In the genomic region with DNA sequence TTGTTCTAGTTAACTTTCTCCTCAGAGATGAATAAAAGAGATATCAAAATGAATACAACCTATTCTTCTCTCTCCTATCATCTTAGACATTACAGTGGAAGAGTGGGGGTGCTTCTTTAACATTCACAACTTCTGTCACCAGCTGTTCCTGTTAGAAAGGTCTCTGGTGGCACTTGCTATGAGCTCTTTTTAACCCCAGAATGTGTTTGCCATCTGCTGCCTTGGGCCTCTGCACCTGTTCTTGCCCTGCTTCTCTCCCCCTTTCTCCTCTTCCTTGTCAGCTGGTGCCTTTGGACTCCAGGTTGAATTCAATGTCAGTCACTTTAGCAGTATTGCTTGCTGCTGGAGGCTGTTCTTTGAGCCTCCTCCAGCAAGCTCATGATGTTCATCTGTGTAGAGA, we compare ENCODE assay signal across 16 mouse cellular contexts.
DNase-seq lines count a peak whose midpoint lies in the region; ATAC-seq and TF ChIP-seq lines count a peak whose summit lies in the region.
"Had no signal": no experiment of that assay in that cellular context is flagged by ENCODE, and none has a peak within 500 bp of the region (broad histone marks: within the 10 kb centered on the region; RNA-seq: fewer than 3 reads in every experiment).

No protein-coding gene starts in this region.

- no peak overlapping the region for H3K4me3 ChIP-seq in embryonic facial prominence, embryonic 14.5 days (ENCODE audit: low read depth, low read length)
- no peak overlapping the region for H3K4me3 ChIP-seq in limb, embryonic 14.5 days (replicated peaks; ENCODE audit: low read length)
- H3K4me3 ChIP-seq: embryonic facial prominence, embryonic 13.5 days; intestine, embryonic 15.5 days; kidney, embryonic 15.5 days; liver, embryonic 13.5 days had no signal

- no peak for TF ChIP-seq POLR2A in limb, embryonic 14.5 days (IDR thresholded peaks at IDR 0.05; ENCODE audit: borderline replicate concordance, extremely low read depth, insufficient read depth, insufficient read length)

- H3K4me2 ChIP-seq in embryonic facial prominence, embryonic 14.5 days (ENCODE audit: low read depth, low read length) = no peak overlapping the region
- no peak overlapping the region for H3K4me2 ChIP-seq in limb, embryonic 14.5 days (replicated peaks; ENCODE audit: low read depth, low read length, severe bottlenecking)
- H3K4me2 ChIP-seq: embryonic facial prominence, embryonic 13.5 days; heart, embryonic 11.5 days; intestine, embryonic 15.5 days; kidney, embryonic 15.5 days; liver, embryonic 13.5 days had no signal

- H3K27me3 ChIP-seq in embryonic facial prominence, embryonic 14.5 days (replicated peaks; ENCODE audit: control insufficient read depth, insufficient read depth, low read length) = no peaks in the 10 kb centered on the region
- H3K27me3 ChIP-seq in limb, embryonic 14.5 days (ENCODE audit: control insufficient read depth, insufficient read depth, low read length) = no peaks in the 10 kb centered on the region
- H3K27me3 ChIP-seq: embryonic facial prominence, embryonic 13.5 days; intestine, embryonic 15.5 days; kidney, embryonic 15.5 days; liver, embryonic 13.5 days had no signal

- ATAC-seq in embryonic facial prominence, embryonic 14.5 days (ENCODE audit: low read depth) = peak; percentile 63; the same call in 1 of the 2 replicates
- ATAC-seq in limb, embryonic 14.5 days (ENCODE audit: low FRiP score, low read depth) = peak; percentile 81
- ATAC-seq: intestine, embryonic 15.5 days; lung, postnatal 0 days had no signal

- H3K4me1 ChIP-seq in embryonic facial prominence, embryonic 14.5 days (ENCODE audit: control insufficient read depth, insufficient read depth, low read length) = no peaks in the 10 kb centered on the region
- no peaks in the 10 kb centered on the region for H3K4me1 ChIP-seq in limb, embryonic 14.5 days (ENCODE audit: control insufficient read depth, insufficient read depth, low read length)
- H3K4me1 ChIP-seq: embryonic facial prominence, embryonic 13.5 days; intestine, embryonic 15.5 days; kidney, embryonic 15.5 days; liver, embryonic 13.5 days had no signal

- no peak overlapping the region for H3K27ac ChIP-seq in embryonic facial prominence, embryonic 14.5 days (replicated peaks; ENCODE audit: low read depth, low read length)
- no peak overlapping the region for H3K27ac ChIP-seq in limb, embryonic 14.5 days (replicated peaks; ENCODE audit: low read depth, low read length)
- H3K27ac ChIP-seq: embryonic facial prominence, embryonic 13.5 days; intestine, embryonic 15.5 days; kidney, embryonic 15.5 days; liver, embryonic 13.5 days had no signal

- intact Hi-C loops in left cerebral cortex, postnatal 4 days (cut with DNase I) = no loop called here

- peak; percentile 12 to 22 for DNase-seq in cerebellum, postnatal 10 days
- DNase-seq in cerebellum, adult 9-11 months = no peak
- peak; percentile 10 for DNase-seq in left cerebral cortex, postnatal 4 days
- DNase-seq in left cerebral cortex, adult 18-20 months (ENCODE audit: low spot score in 2 of 2) = no peak
- DNase-seq in embryonic facial prominence, embryonic 14.5 days (ENCODE audit: low spot score) = peak; percentile 65
- peak; percentile 53 for DNase-seq in limb, embryonic 14.5 days (ENCODE audit: low spot score)
- no peak for DNase-seq in right cerebral cortex, postnatal 36 days (ENCODE audit: low spot score in 2 of 2)
- no peak for DNase-seq in kidney, postnatal 25 days
- DNase-seq: adrenal gland, postnatal 14 days; gastrocnemius, postnatal 14 days; liver, embryonic 13.5 days had no signal

- no peaks in the 10 kb centered on the region for H3K9me3 ChIP-seq in embryonic facial prominence, embryonic 14.5 days (ENCODE audit: control insufficient read depth, low read length)
- no peaks in the 10 kb centered on the region for H3K9me3 ChIP-seq in limb, embryonic 14.5 days (ENCODE audit: control insufficient read depth, low read length)
- H3K9me3 ChIP-seq: embryonic facial prominence, embryonic 13.5 days; intestine, embryonic 15.5 days; kidney, embryonic 15.5 days; liver, embryonic 13.5 days had no signal

- no peak overlapping the region for H3K9ac ChIP-seq in embryonic facial prominence, embryonic 14.5 days (ENCODE audit: low read depth, low read length)
- H3K9ac ChIP-seq in limb, embryonic 14.5 days (ENCODE audit: low read depth, low read length, severe bottlenecking) = no peak overlapping the region
- H3K9ac ChIP-seq: embryonic facial prominence, embryonic 13.5 days; intestine, embryonic 15.5 days; kidney, embryonic 15.5 days; liver, embryonic 13.5 days had no signal

- H3K36me3 ChIP-seq in embryonic facial prominence, embryonic 14.5 days (ENCODE audit: control insufficient read depth, insufficient read depth, low read length) = no peaks in the 10 kb centered on the region
- H3K36me3 ChIP-seq in limb, embryonic 14.5 days (ENCODE audit: control insufficient read depth, insufficient read depth, low read length) = no peaks in the 10 kb centered on the region
- H3K36me3 ChIP-seq: embryonic facial prominence, embryonic 13.5 days; intestine, embryonic 15.5 days; kidney, embryonic 15.5 days; liver, embryonic 13.5 days had no signal

Comparison
In these comparisons a context has a peak if more than half of its experiments do, and no peak if none do; other contexts are left out.
1. DNase-seq: peak in cerebellum, postnatal 10 days (2 of 2), left cerebral cortex, postnatal 4 days (single experiment), embryonic facial prominence, embryonic 14.5 days (single experiment) and limb, embryonic 14.5 days (single experiment); none in cerebellum, adult 9-11 months (single experiment), left cerebral cortex, adult 18-20 months (0 of 2), right cerebral cortex, postnatal 36 days (0 of 2) and kidney, postnatal 25 days (0 of 2).